Mouse (Mus musculus): ENCODE results near the gene Vkorc1l1.
"Not testable (repeated sequence)": the region's sequence is repeated elsewhere in the genome, so short reads cannot be mapped to it uniquely, and the experiment has no call there.

- TF ChIP-seq CTCF, POLR2A (IDR thresholded peaks at IDR 0.05; ENCODE audit: insufficient read depth, low read depth, low read length): not testable (repeated sequence)
These were observed 536 bp downstream of the Vkorc1l1 start for GRCm38 (mm10) chr5:129942073-129942939.

Measured in olfactory bulb, adult 2 months (tissue).